Mouse (Mus musculus) olfactory bulb, adult 2 months (tissue): ENCODE measurements around the gene Elmod3. TPM values are rescaled to one million over a fixed set of nuclear protein-coding genes. Genes with fewer than 3 reads are reported as not detected.

Source experiments
- H3K27ac ChIP-seq: fragments of 200-500 bp; 2 replicates; pipeline ENCODE4 v1.5.1; 2012; ENCODE audit warnings: low read depth, low read length; ENCODE audit not compliant: insufficient read depth
- H3K4me1 ChIP-seq: fragments of 200-500 bp; 2 replicates; pipeline ENCODE4 v1.6.1; 2012; ENCODE audit warnings: low read length; ENCODE audit not compliant: control insufficient read depth, insufficient read depth
- H3K4me3 ChIP-seq: fragments of 200-500 bp; 2 replicates; pipeline ENCODE4 v1.5.1; 2012; ENCODE audit warnings: mild to moderate bottlenecking, low read depth, low read length, moderate library complexity; ENCODE audit not compliant: insufficient read depth
- CTCF ChIP-seq: fragments of 200-500 bp; IDR thresholded peaks from 2 replicates; pipeline ENCODE4 v1.5.1; 2012; ENCODE audit warnings: low read depth, mild to moderate bottlenecking, low read length, moderate library complexity; ENCODE audit not compliant: insufficient read depth
- POLR2A ChIP-seq: fragments of 200-500 bp; IDR thresholded peaks from 2 replicates; pipeline ENCODE4 v1.6.1; 2012; ENCODE audit warnings: mild to moderate bottlenecking, low read depth, low read length, moderate library complexity; ENCODE audit not compliant: insufficient read depth
- WGBS: fragments of 180-500 bp; shearing (Covaris S2); methylation state at CpG from one replicate; pipeline ENCODE4 v1.1.7; 2018; 5-methylcytosine and 5-hydroxymethylcytosine counted together
- polyA plus RNA-seq: library from polyadenylated mRNA; stranded (reverse); fragments of >200 nt; gene quantifications from 2 replicates; pipeline ENCODE4 v1.2.4, GENCODE M21; 2012; ENCODE audit warnings: low replicate concordance; ENCODE audit not compliant: missing spikeins, insufficient read depth, insufficient read length

Elmod3 gene
- polyA plus RNA-seq, 1 experiment = not detected

DNA sequence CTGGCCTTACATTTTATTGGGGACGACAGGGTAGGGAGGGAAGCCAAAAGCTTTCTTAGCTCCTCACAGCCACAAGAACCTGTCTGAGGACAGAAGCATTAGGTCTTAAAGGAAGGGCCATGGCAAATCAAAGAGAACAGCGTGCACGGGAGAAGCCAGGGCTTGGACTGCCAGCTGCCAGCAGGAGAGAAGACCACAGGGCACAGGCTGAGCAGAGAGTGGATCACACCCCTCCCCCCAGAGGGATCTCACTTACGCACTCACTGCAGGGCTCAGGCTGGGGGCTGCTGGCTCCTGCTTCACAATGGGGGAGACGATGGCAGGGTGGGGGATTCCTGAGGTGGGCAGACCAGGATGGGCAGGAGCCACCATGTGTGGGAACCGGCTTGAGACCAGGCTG lies 33.5 kb upstream of the Elmod3 start:
- TF ChIP-seq CTCF (no peak), POLR2A (no peak)
- WGBS = 69% methylated on average over 6 of the region's 6 CpGs
- H3K4me3 ChIP-seq = no peak overlapping the region
- peaks cover 2% of the 10 kb centered on the region for H3K4me1 ChIP-seq
- H3K27ac ChIP-seq = no peak overlapping the region

DNA sequence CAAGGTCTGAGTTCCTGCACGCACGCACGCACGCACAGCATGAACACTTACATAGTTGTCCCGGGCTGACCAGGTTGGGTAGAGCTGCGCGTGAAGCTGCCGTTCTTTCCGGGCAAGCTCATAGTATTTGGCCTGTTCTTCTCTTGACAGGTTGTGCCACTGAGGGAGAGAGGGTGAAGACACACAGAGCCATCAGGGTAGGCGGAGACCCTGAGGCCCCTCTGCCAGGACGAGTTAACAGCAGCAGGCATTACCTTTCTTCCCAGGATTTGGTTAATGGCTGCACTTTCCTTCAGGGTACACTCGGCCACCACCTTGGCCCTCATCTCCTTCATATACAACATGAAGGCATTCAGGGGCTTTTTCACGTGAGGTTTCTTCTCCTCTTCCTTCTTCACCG lies 32.7 kb upstream of the Elmod3 start:
- H3K4me1 ChIP-seq = no peaks in the 10 kb centered on the region
- no peak overlapping the region for H3K27ac ChIP-seq
- 95% methylated on average over 14 of the region's 14 CpGs for WGBS
- no peak overlapping the region for H3K4me3 ChIP-seq
- no peak for TF ChIP-seq POLR2A
- TF ChIP-seq CTCF = no peak

DNA sequence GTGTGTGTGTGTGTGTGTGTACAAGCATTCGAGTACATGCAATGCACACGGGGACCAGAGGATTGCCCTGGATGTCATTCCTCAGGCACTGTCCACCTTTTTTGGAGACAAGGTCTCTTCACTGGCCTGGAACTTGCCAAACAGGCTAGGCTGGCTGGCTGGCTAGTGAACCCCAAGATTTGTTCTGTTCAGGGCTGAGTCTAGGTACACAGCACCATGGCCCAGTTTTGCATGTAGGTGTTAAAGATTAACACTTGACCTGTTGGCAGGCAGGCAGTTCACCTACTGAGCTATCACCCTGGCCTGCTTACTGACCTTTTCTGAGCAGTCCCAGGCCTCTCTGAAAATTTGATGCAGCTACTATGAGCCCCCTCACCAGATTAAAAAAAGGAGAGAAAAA lies 32.2 kb upstream of the Elmod3 start:
- WGBS = 94% methylated on average over 2 of the region's 2 CpGs
- no peak for TF ChIP-seq POLR2A
- TF ChIP-seq CTCF = no peak
- no peak overlapping the region for H3K27ac ChIP-seq
- H3K4me3 ChIP-seq = no peak overlapping the region
- H3K4me1 ChIP-seq = no peaks in the 10 kb centered on the region

DNA sequence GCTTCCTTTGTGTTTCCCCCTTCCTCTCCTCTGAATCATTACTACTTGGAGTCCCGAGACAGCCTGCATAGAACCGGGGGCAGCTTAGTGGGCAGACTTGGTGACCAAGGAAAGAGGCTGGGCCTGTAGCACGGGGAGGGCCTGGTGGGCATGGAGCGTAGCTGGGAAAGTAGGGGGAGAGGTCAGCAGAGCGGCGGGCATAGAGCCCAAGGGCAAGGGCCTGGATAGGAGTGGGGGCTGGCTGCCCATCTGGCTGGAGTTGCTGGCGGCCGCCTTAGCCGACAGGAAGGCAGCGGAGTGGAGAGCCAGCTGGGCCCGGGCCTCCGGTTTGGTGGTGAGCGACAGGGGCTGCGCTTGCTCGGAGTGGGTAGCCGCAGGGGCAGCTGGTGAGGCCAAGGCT lies 29.1 kb upstream of the Elmod3 start:
- Histone ChIP-seq H3K4me1 (no peaks in the 10 kb centered on the region), H3K4me3 (no peak overlapping the region), H3K27ac (no peak overlapping the region)
- TF ChIP-seq POLR2A (no peak), CTCF (no peak)
- 73% methylated on average over 16 of the region's 16 CpGs for WGBS

DNA sequence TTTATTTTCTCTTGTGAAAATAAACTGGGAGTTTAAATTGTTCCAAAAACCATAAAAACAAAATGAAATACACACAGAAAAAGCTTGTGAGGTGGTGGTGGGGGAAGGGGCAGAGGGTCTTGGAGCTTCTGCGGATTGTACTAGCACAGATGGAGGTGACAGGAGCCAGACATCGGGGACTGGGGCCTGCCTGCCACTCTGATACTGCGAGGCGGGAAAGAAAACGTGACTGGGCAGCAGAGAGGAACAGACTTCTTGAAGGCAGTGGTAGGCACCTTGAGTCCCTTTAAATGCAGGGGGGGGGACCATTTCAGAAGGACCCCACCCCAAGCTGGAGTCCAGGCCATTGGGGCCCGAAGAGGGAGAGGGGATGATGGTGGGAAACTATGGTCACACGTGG lies 28.2 kb upstream of the Elmod3 start:
- Histone ChIP-seq H3K27ac (no peak overlapping the region), H3K4me3 (no peak overlapping the region), H3K4me1 (no peaks in the 10 kb centered on the region)
- TF ChIP-seq CTCF (no peak), POLR2A (no peak)
- 88% methylated on average over 7 of the region's 7 CpGs for WGBS

DNA sequence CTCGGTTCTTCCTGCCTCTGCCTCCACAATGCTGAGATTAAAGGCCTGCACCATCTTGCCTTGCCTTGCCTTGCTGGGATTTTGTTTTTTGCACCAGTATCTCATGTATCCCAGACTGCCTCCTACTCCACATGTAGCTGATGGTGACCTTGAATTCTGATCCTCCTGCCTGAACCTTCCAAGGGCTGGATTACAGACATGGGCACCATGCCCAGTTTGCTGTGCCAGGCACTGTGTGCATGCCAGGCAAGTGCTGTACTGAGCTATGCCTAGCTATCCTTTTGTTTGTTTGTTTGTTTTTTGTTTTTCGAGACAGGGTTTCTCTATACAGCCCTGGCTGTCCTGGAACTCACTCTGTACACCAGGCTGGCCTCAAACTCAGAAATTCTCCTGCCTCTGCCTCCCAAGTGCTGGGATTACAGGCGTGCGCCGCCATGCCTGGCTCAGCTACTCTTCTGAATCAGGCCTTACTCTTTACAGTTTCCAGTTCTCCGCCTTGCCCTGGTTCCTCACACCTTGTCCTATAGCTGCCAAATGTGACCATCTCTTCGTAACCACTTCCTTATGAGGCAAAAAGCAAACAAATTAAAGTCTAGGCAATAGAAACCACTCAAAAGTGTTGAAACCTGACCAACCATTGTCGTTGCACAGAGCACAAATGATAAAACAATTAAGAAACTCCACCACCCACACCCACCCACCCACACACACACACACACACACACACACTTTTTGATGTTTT lies 25.6 kb upstream of the Elmod3 start:
- no peak overlapping the region for H3K4me3 ChIP-seq
- TF ChIP-seq POLR2A (no peak), CTCF (no peak)
- WGBS = 89% methylated on average over 8 of the region's 8 CpGs
- H3K4me1 ChIP-seq = no peaks in the 10 kb centered on the region
- H3K27ac ChIP-seq = no peak overlapping the region

DNA sequence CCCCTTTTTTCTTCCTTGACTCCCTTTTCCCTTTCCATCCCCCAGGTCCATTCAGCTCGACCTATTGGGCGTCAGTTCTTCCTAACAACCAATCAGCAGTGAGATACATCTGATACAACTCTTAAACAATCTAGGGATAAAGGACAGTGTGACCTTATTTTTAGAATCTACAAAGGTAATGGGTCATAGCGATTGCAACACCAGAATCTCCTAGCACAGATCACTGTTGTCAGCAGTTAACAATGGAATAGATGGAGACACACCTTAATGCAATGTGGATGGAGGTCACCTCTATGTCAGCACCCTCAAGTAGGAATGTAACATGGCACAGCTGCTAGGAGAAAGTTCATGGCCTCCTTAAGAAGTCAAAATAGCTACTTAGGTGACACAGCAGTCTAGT lies 24.7 kb upstream of the Elmod3 start:
- TF ChIP-seq CTCF (no peak), POLR2A (no peak)
- no peak overlapping the region for H3K4me3 ChIP-seq
- no peaks in the 10 kb centered on the region for H3K4me1 ChIP-seq
- no peak overlapping the region for H3K27ac ChIP-seq
- 42% methylated on average over 3 of the region's 3 CpGs for WGBS

DNA sequence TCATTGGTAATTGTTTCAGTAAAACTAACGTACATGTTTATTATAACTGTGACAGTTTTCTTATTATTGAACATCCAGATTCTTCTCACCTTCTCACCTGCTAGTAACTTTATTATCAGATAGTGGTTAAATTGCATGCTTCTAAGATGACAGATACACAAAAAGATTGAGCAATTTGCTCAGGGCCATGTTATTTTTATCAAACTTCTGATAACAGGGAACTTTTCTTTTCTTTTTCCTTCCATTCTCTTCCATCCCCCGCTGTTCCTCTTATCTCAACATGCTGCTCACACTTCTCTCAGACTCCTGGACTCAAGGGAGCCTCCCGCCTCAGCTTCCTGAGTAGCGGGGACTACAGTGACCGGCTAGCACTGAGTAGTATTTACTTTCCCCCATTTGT lies 22.7 kb upstream of the Elmod3 start:
- TF ChIP-seq CTCF (no peak), POLR2A (no peak)
- Histone ChIP-seq H3K27ac (no peak overlapping the region), H3K4me1 (peaks cover under 1% of the 10 kb centered on the region; the same call in 1 of the 2 replicates), H3K4me3 (no peak overlapping the region)
- 91% methylated on average over 5 of the region's 5 CpGs for WGBS

DNA sequence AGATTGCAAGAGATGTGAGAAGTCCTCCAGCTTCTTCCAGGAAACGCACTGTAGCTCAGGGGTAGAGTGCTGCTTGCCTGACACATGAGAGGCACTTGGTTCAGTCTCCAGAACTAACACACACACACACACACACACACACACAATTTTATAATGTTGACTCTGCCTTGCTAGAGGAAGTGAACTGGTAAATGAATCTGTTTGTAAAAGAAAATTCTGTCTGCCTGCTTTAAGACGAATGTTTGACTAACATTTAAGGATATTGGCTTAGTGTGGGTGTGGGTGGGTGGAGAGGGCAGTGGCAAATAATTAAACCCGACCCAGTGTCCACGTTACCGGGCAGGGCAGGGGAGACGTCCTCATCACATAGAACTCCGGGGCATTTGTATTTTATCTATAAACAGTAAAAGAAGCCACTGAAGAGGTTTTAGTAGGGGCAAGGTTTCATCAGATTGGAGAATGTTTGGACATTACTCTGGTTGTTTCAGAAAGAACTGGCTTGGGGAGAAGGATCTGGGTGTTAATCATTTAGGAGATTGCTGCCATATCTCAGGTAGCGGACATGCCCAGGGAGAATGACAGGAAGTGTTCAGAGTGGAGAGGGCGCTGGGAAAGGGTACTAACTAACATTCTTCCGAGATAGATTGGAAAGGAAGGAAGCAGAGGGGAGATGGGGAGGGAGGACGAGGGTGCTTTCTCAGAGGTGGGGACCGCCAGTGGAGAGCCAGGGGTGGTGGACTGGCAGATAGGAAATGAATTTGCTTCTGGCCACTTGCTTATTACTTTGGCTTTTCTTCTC lies 21.7 kb upstream of the Elmod3 start:
- H3K4me3 ChIP-seq = no peak overlapping the region
- WGBS = 63% methylated on average over 12 of the region's 12 CpGs

More for the DNA sequence above, 21.7 kb upstream of the Elmod3 start:
- Histone ChIP-seq H3K27ac (no peak overlapping the region), H3K4me1 (peaks cover 5% of the 10 kb centered on the region; the same call in 1 of the 2 replicates)
- TF ChIP-seq CTCF = no peak
- no peak for TF ChIP-seq POLR2A
